Mouse (Mus musculus): ENCODE data around the gene Samd4b. TPM values are rescaled to one million over a fixed set of nuclear protein-coding genes. Genes with fewer than 3 reads are reported as not detected.

Gene Samd4b
- polyA plus RNA-seq, 1 experiment from 2014 or later: 34.9 TPM

DNA sequence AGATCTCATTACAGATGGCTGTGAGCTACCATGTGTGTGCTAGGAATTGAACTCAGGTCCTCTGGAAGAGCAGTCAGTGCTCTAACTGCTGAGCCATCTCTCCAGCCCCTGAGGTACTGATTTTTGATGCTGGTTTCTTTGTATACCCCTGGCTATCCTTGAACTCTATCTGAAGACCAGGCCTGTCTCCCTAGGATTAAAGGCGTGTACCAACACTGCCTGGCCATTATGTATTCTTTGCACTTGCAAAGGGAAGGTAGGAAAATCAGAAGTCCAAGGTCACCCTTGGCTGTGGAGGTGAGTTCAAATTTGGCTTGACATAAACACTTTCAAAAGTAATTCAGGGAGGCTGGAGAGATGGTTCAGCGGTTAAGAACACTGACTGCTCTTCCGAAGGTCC is 243.3 kb downstream of the Samd4b start:
- Histone ChIP-seq H3K27me3 (ENCODE audit: control insufficient read depth, insufficient read depth, low read length) (no peaks in the 10 kb centered on the region), H3K4me1 (ENCODE audit: control insufficient read depth, insufficient read depth, low read length) (peaks cover 31% of the 10 kb centered on the region), H3K4me2 (replicated peaks; ENCODE audit: low read depth, low read length) (no peak overlapping the region), H3K9ac (ENCODE audit: low read depth, low read length) (no peak overlapping the region), H3K27ac (ENCODE audit: low read depth, low read length) (no peak overlapping the region), H3K9me3 (ENCODE audit: control insufficient read depth, low read length) (no peaks in the 10 kb centered on the region), H3K4me3 (ENCODE audit: low read length) (no peak overlapping the region), H3K36me3 (ENCODE audit: control insufficient read depth, insufficient read depth, low read length) (peaks cover 38% of the 10 kb centered on the region)
- WGBS: 97% methylated on average over 3 of the region's 3 CpGs
- ATAC-seq (ENCODE audit: low FRiP score, low TSS enrichment): no peak

DNA sequence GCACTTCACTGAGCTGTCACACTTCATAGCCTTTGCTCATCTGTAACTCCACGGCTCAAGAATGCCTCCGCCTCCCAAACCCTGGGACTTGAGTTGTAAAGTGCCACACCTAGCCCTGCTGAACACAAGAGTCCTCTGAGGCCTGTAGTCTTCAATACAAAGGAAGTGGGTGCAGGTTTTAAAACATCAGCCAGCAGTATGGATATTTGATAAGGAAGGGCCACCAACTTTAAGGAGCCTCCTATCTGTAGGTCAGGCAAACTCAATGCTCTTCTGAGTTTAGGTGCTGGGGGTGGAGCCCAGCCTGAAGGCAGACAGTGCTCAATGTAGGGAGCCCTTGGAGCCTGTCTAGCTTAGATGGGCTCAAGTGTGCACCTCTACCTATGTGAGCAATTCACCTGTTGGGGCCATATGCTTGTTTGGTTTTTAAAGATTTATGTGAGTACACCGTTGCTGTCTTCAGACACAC is 243.8 kb downstream of the Samd4b start:
- no peak overlapping the region for H3K4me2 ChIP-seq (replicated peaks; ENCODE audit: low read depth, low read length)

GRCm38 (mm10) chr7:28353267-28353666 is 244.7 kb downstream of the Samd4b start:
- Histone ChIP-seq H3K9ac (ENCODE audit: low read depth, low read length) (no peak overlapping the region; the same call in 1 of the 2 replicates), H3K4me3 (ENCODE audit: low read length) (no peak overlapping the region), H3K27ac (ENCODE audit: low read depth, low read length) (no peak overlapping the region), H3K4me2 (replicated peaks; ENCODE audit: low read depth, low read length) (no peak overlapping the region), H3K4me1 (ENCODE audit: control insufficient read depth, insufficient read depth, low read length) (peaks cover 33% of the 10 kb centered on the region), H3K27me3 (ENCODE audit: control insufficient read depth, insufficient read depth, low read length) (no peaks in the 10 kb centered on the region), H3K36me3 (ENCODE audit: control insufficient read depth, insufficient read depth, low read length) (peaks cover 31% of the 10 kb centered on the region), H3K9me3 (ENCODE audit: control insufficient read depth, low read length) (no peaks in the 10 kb centered on the region)
- ATAC-seq (ENCODE audit: low FRiP score, low TSS enrichment): no peak
- WGBS: 89% methylated on average over 2 of the region's 2 CpGs

More for the DNA sequence above, 243.8 kb downstream of the Samd4b start:
- H3K9me3 ChIP-seq (ENCODE audit: control insufficient read depth, low read length): no peaks in the 10 kb centered on the region
- WGBS: 64% methylated on average over 3 of the region's 3 CpGs
- H3K27ac ChIP-seq (ENCODE audit: low read depth, low read length): no peak overlapping the region
- no peak overlapping the region for H3K9ac ChIP-seq (ENCODE audit: low read depth, low read length)
- peaks cover 34% of the 10 kb centered on the region for H3K36me3 ChIP-seq (ENCODE audit: control insufficient read depth, insufficient read depth, low read length)
- no peaks in the 10 kb centered on the region for H3K27me3 ChIP-seq (ENCODE audit: control insufficient read depth, insufficient read depth, low read length)
- no peak overlapping the region for H3K4me3 ChIP-seq (ENCODE audit: low read length)
- H3K4me1 ChIP-seq (ENCODE audit: control insufficient read depth, insufficient read depth, low read length): peaks cover 35% of the 10 kb centered on the region
- no peak for ATAC-seq (ENCODE audit: low FRiP score, low TSS enrichment)

- H3K4me2 ChIP-seq (replicated peaks; ENCODE audit: low read depth, low read length): peak overlapping the region; percentile 77
- H3K27ac ChIP-seq (ENCODE audit: low read depth, low read length): no peak overlapping the region
- no peak for ATAC-seq (ENCODE audit: low FRiP score, low TSS enrichment)
- WGBS: 38% methylated on average over 4 of the region's 4 CpGs
- peak overlapping the region; percentile 98 for H3K9ac ChIP-seq (ENCODE audit: low read depth, low read length)
- H3K4me1 ChIP-seq (ENCODE audit: control insufficient read depth, insufficient read depth, low read length): peaks cover 20% of the 10 kb centered on the region
- no peaks in the 10 kb centered on the region for H3K27me3 ChIP-seq (ENCODE audit: control insufficient read depth, insufficient read depth, low read length)
- H3K4me3 ChIP-seq (ENCODE audit: low read length): peak overlapping the region; percentile 97
- no peaks in the 10 kb centered on the region for H3K9me3 ChIP-seq (ENCODE audit: control insufficient read depth, low read length)
- H3K36me3 ChIP-seq (ENCODE audit: control insufficient read depth, insufficient read depth, low read length): peaks cover 31% of the 10 kb centered on the region
Observed at GRCm38 (mm10) chr7:28351676-28352191, 246.2 kb downstream of the Samd4b start.

GRCm38 (mm10) chr7:28350155-28350883 is 247.6 kb downstream of the Samd4b start, which contains the start of gene Rps16:
Gene Rps16, plus strand, starts transcription at chr7:28350652.
- no peaks in the 10 kb centered on the region for H3K27me3 ChIP-seq (ENCODE audit: control insufficient read depth, insufficient read depth, low read length)
- peak; percentile 94 for ATAC-seq (ENCODE audit: low FRiP score, low TSS enrichment)
- H3K4me3 ChIP-seq (ENCODE audit: low read length): peak within 1 kb of the TSS; percentile 97
- peaks cover 18% of the 10 kb centered on the region for H3K4me1 ChIP-seq (ENCODE audit: control insufficient read depth, insufficient read depth, low read length)
- peaks cover 31% of the 10 kb centered on the region for H3K36me3 ChIP-seq (ENCODE audit: control insufficient read depth, insufficient read depth, low read length)
- peak within 1 kb of the TSS; percentile 94 for H3K27ac ChIP-seq (ENCODE audit: low read depth, low read length)
- WGBS: under 1% methylated on average over 46 of the region's 50 CpGs
- no peaks in the 10 kb centered on the region for H3K9me3 ChIP-seq (ENCODE audit: control insufficient read depth, low read length)
- H3K4me2 ChIP-seq (replicated peaks; ENCODE audit: low read depth, low read length): peak within 1 kb of the TSS; percentile 77
- H3K9ac ChIP-seq (ENCODE audit: low read depth, low read length): peak within 1 kb of the TSS; percentile 98

Small RNA genes lying within 50 kb of the gene (microRNA-seq; reads per million reads assigned to microRNA genes)
- gene Mir7049: 1.1 reads per million

Other genes with a start within 250 kb of the Samd4b start
- 1,287 and 1,567 TPM in 2 replicates for gene Rps16, start 247.5 kb downstream of the Samd4b start, polyA plus RNA-seq (2014; fragmentation: Nextera tagmentation; extraction: Ambion mirVana)
- gene Plekhg2, start 225.5 kb downstream of the Samd4b start, polyA plus RNA-seq (2014; fragmentation: Nextera tagmentation; extraction: Ambion mirVana): 52.4 and 70.8 TPM in 2 replicates
- gene Zfp36, start 217.9 kb downstream of the Samd4b start, polyA plus RNA-seq (2014; fragmentation: Nextera tagmentation; extraction: Ambion mirVana): 8.3 and 10.7 TPM in 2 replicates
- 54.5 and 68.8 TPM in 2 replicates for gene Med29, start 205.4 kb downstream of the Samd4b start, polyA plus RNA-seq (2014; fragmentation: Nextera tagmentation; extraction: Ambion mirVana)
- gene Paf1, start 205.2 kb downstream of the Samd4b start, polyA plus RNA-seq (2014; fragmentation: Nextera tagmentation; extraction: Ambion mirVana): 68.4 and 82.1 TPM in 2 replicates
- gene Gmfg, start 160.7 kb downstream of the Samd4b start, polyA plus RNA-seq (2014; fragmentation: Nextera tagmentation; extraction: Ambion mirVana): 11.8 and 17.9 TPM in 2 replicates
- 3.2 and 4.9 TPM in 2 replicates for gene Lrfn1, start 146.2 kb downstream of the Samd4b start, polyA plus RNA-seq (2014; fragmentation: Nextera tagmentation; extraction: Ambion mirVana)
- gene Ifnl2, start 87.7 kb downstream of the Samd4b start, polyA plus RNA-seq (2014; fragmentation: Nextera tagmentation; extraction: Ambion mirVana): not detected in 2 replicates
- not detected in 2 replicates for gene Ifnl3, start 75.3 kb downstream of the Samd4b start, polyA plus RNA-seq (2014; fragmentation: Nextera tagmentation; extraction: Ambion mirVana)
- gene Sycn, start 57.3 kb downstream of the Samd4b start, polyA plus RNA-seq (2014; fragmentation: Nextera tagmentation; extraction: Ambion mirVana): not detected in 2 replicates
- not detected in 2 replicates for gene Nccrp1, start 50.9 kb downstream of the Samd4b start, polyA plus RNA-seq (2014; fragmentation: Nextera tagmentation; extraction: Ambion mirVana)
- gene Pak4, start within 50 bp of the Samd4b start, polyA plus RNA-seq (2014; fragmentation: Nextera tagmentation; extraction: Ambion mirVana): 48.3 and 60.7 TPM in 2 replicates
- gene Acp7, start 33.2 kb upstream of the Samd4b start, polyA plus RNA-seq (2014; fragmentation: Nextera tagmentation; extraction: Ambion mirVana): not detected in 2 replicates
- gene Fbxo27, start 94.7 kb upstream of the Samd4b start, polyA plus RNA-seq (2014; fragmentation: Nextera tagmentation; extraction: Ambion mirVana): 5.0 and 5.5 TPM in 2 replicates
- 7.2 and 8.1 TPM in 2 replicates for gene Fbxo17, start 118.7 kb upstream of the Samd4b start, polyA plus RNA-seq (2014; fragmentation: Nextera tagmentation; extraction: Ambion mirVana)
- gene Mrps12, start 143.7 kb upstream of the Samd4b start, polyA plus RNA-seq (2014; fragmentation: Nextera tagmentation; extraction: Ambion mirVana): 157 and 170 TPM in 2 replicates
- gene Sars2, start 143.8 kb upstream of the Samd4b start, polyA plus RNA-seq (2014; fragmentation: Nextera tagmentation; extraction: Ambion mirVana): 28.8 and 33.0 TPM in 2 replicates
- not detected in 2 replicates for gene Ccer2, start 158.0 kb upstream of the Samd4b start, polyA plus RNA-seq (2014; fragmentation: Nextera tagmentation; extraction: Ambion mirVana)
- 49.7 and 56.7 TPM in 2 replicates for gene Sirt2, start 168.6 kb upstream of the Samd4b start, polyA plus RNA-seq (2014; fragmentation: Nextera tagmentation; extraction: Ambion mirVana)
- 39.2 and 43.9 TPM in 2 replicates for gene Nfkbib, start 169.4 kb upstream of the Samd4b start, polyA plus RNA-seq (2014; fragmentation: Nextera tagmentation; extraction: Ambion mirVana)
- gene Rinl, start 190.8 kb upstream of the Samd4b start, polyA plus RNA-seq (2014; fragmentation: Nextera tagmentation; extraction: Ambion mirVana): 2.9 and 5.6 TPM in 2 replicates
- gene Hnrnpl, start 210.4 kb upstream of the Samd4b start, polyA plus RNA-seq (2014; fragmentation: Nextera tagmentation; extraction: Ambion mirVana): 283 and 322 TPM in 2 replicates
- gene Ech1, start 227.1 kb upstream of the Samd4b start, polyA plus RNA-seq (2014; fragmentation: Nextera tagmentation; extraction: Ambion mirVana): 134 and 150 TPM in 2 replicates
- 3.8 and 3.9 TPM in 2 replicates for gene Lgals4, start 235.7 kb upstream of the Samd4b start, polyA plus RNA-seq (2014; fragmentation: Nextera tagmentation; extraction: Ambion mirVana)